In the genomic region with DNA sequence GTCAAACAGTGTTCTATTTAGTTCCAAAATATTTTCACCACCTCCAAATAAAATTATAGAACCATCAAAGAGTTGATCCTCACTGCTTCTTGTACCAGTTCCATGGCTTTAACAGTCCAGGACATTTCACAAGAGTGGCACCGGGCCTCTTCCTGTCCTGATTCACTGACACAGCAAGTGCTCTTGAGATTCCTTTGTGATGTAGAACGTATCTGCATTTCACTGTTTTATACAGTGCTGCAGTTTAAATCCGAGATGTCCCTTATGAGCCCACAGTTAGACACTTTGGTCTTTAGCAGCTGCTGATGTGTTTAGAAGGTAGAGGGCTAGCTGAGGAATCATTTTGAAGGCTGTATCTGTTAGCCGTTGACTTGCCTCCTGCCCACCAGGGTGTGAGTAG, we compare ENCODE assay signal across 15 mouse cellular contexts.
"Had no signal": no experiment of that assay in that cellular context is flagged by ENCODE, and none has a peak within 500 bp of the region (broad histone marks: within the 10 kb centered on the region; RNA-seq: fewer than 3 reads in every experiment).

No protein-coding gene starts in this region.

- H3K27ac ChIP-seq: kidney, embryonic 15.5 days; left cerebral cortex, adult 2 months; liver, embryonic 13.5 days; macrophage; neural tube, embryonic 12.5 days; neural tube, embryonic 15.5 days; stomach, embryonic 15.5 days had no signal

- H3K4me3 ChIP-seq: neural tube, embryonic 12.5 days had no signal

- DNase-seq: kidney, adult 11 months; layer of hippocampus, postnatal 36 days; liver, embryonic 13.5 days; lung, adult 2 months; right cerebral cortex, adult 18-20 months; right cerebral cortex, postnatal 14 days; right cerebral cortex, postnatal 4 days; spleen, adult 18-20 months; thymus, postnatal 25 days had no signal

- H3K4me1 ChIP-seq: liver, embryonic 13.5 days; stomach, embryonic 15.5 days had no signal

- H3K27me3 ChIP-seq: neural tube, embryonic 12.5 days; stomach, embryonic 15.5 days had no signal

- H3K36me3 ChIP-seq: kidney, embryonic 15.5 days; liver, embryonic 13.5 days; neural tube, embryonic 12.5 days; neural tube, embryonic 15.5 days; stomach, embryonic 15.5 days had no signal

- H3K9me3 ChIP-seq: kidney, embryonic 15.5 days; liver, embryonic 13.5 days; neural tube, embryonic 12.5 days; neural tube, embryonic 15.5 days; stomach, embryonic 15.5 days had no signal

- H3K9ac ChIP-seq: liver, embryonic 13.5 days; neural tube, embryonic 12.5 days; neural tube, embryonic 15.5 days; stomach, embryonic 15.5 days had no signal
